Mouse (Mus musculus): ENCODE measurements around the gene Gramd4.

Gramd4 gene

DNA sequence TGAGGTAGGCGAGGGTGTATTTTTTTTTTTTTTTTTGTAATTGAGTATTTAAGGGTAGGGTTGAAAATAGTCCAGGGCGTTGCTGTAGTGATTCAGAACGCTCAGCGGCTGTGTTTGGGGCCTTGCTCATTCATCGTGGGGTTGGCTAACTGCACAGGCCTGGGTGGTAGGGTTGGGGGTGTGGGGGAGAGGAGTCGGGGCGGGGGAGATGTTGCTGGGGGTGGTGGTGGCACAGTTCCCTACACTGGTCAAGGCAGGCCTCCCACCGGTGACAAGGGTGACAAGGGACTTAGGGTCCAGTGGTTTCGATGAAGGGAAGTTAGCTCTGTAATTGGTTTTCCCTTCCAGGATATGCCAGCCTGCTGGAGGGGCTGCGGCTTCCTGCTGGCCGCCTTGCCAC lies 12.9 kb downstream of the Gramd4 start:
- no peak for DNase-seq (ENCODE audit: low spot score in 2 of 2)

DNA sequence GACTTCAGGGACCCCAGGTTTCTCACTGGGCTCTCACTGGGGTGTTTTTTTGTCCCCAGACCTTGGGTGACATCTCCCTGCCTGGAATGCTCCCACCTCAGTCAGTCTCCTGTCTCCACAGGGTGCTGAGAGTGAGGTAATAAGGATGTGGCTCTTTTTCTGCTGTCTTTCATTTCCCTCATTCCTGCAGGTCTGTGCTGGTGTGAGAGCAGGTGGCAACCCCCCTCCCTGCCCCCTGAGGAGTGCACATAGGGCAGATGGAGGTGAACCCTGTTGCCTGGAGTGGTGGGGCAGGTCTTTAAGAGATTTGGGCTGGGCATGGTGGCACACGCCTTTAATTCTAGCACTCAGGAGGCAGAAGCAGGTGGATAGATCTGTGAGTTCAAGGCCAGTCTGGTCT lies 13.7 kb downstream of the Gramd4 start:
- no peak for DNase-seq (ENCODE audit: low spot score in 2 of 2)

DNA sequence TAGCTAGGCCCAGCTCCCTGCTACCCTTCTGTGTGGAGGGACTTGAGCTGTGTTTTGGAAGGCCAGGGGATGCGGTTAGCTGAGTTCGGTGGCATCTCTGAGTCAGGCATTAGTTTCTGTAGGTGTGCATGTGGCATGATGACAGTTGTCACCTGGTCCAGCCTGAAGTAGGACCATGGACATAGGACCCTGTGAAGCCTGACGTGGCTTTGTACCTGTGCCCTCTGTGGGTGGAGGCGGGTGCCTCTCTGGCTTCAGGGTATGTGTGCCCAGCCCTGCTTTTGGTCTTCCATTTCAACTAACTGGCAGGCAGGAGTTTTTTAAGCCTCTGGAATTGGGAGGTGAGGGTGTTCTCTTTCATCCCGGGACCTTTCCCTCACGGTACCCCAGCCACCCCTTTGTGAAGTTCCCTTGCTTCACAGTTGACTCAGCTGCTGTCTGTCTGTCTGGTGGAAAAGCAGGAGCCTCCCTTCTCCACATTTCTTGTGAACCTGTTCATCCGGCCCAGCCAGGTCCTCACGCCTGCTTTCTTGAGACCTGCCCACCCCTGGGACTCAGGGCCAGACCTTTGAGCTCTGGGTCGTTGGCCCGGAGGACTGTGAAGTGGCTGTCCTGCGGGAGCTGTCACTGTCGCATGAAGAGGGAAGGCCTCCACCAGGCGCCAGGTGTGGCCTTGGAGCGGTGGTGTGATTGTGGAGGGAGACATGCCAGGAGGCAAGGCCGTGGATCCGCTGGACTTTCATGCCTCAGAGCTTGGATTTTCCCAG lies 16.9 kb downstream of the Gramd4 start:
- no peak for DNase-seq (ENCODE audit: low spot score in 2 of 2)

DNA sequence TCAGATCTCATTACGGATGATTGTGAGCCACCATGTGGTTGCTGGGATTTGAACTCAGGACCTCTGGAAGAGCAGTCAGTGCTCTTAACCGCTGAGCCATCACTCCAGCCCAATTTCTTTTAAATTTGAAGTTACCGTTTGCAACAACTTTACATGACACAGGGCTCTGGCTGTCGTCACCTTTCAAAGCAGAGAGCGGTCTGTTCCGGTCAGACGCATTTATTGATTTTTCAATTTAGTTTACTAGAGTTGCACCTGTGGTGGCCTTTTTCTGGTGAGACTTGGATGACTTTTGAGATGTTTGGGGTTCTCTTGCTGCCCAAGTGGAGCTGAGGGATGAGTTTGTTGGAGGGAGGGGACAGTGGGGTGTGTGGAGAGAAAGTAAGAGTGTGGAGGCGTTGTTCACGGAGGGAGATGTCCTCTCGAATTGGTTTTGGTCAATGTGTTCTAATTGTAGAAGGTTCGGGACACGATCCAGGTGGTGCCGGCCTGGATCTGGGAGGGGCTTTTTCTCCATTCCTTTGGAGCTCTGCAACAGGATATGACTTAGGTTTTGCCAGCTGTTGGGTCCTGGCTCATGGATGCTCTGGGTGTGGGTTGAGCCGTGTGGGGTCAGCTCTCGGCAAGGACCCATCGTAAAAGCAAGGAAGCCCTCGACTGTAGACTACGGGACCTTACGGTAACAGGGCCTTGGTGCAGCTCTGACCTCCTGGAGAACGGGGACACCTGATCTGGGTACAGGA lies 18.0 kb downstream of the Gramd4 start:
- DNase-seq (ENCODE audit: low spot score in 2 of 2): no peak

DNA sequence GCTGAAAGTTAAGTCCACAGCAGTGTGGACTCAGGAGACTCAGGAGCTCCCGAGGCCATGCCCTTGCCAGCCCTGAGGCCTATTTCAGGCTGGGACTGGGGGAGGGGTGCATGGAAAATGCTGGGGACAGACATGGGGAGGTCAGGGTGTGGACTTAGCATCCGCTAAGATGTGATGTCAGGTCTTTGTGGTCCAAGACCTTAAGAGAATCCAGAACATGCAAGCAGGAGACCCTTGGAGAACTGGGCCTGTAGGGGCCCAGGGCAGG lies 18.5 kb downstream of the Gramd4 start:
- DNase-seq (ENCODE audit: low spot score in 2 of 2): no peak

DNA sequence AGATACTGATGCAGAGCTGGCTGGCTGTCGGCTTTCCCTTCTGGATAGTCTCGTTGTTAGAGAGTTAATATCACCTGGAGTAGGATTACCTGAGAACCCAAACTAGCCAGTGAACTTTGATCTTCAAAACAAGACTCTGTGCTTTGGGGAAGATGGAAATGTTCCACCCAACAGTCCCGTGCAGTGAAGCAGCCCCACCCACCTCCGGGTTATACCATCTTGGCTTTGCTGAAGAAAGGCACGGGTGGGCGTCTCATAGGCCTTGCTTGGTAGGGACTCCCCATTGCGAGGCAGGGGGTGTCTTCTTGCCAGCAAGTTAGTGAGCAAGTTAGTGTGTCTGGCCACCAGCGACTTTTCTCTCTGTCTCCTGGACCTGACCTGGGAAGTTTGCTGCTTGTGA lies 18.9 kb downstream of the Gramd4 start:
- DNase-seq (ENCODE audit: low spot score in 2 of 2): no peak

DNA sequence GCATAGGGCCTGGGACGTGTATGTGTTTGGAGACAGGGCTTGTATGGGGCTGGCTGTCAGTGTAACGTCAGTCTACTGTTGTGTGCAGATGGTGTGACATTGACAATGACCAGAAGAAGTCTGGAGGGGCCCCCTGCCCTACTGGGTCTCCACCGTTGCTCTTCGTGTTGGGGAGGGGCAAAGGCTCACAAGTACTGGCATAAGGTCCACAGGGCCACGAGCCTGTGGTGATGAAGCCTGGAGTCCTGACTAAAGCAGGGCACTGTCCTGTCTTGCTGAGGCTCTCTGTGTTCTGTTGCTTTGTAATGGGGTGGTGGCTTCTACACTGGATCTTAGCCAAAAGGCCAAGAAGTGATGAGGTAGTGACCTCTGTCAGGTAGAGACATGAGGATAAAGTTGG lies 20.4 kb downstream of the Gramd4 start:
- DNase-seq (ENCODE audit: low spot score in 2 of 2): no peak

DNA sequence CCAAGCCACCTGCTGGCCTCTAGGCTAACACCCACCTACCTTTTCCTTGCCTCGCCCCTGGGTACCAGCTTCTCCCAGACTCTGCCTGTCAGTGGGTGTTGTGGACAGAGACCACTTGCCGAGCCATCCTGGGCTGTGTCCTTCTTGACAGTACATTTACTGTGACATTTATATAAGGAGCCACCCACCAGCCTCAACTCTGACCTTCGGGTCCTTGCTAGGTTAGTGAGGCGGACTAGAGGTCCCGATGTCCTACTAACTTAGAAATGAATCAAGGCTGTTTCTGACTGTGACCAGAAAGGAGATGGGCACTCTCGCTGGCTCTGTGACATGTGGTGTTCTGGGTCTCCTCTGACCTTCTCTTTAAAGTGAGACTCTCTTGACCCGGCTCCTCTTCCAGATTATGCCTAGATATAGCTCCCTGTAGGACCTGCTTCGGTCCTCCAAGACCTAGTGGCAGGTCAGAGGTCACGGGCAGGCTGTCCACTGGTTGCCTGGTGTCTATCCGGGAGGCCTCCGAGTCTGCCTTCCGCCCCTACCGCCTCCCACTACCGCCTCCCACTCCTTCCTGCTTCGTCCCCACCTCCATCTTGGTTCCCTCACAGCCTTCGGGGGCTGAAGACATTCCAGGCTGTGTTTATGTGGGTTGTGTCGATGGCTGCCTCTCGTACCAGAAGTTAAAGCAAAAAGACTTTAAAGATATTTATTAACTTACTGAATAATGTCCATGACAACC lies 21.2 kb downstream of the Gramd4 start:
- DNase-seq (ENCODE audit: low spot score in 2 of 2): no peak

DNA sequence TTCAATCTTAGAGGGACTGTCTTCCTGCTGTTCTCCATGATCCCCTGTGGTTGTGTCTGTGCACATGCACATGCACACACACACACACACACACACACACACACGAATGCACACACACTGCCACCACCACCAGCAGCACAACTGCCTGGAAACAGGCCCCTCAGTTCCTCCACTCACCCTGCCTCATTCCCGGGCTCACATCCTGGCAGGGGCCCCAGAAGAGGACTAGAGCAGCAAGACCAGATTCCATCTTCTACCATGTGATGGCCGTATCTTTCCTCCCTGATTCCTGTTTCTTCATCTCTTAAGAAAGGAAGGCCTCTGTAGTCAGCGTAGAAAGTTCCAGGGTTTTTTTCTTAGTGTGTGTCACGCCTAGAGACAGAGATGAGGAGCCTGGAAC lies 22.0 kb downstream of the Gramd4 start:
- DNase-seq (ENCODE audit: low spot score in 2 of 2): no peak

DNA sequence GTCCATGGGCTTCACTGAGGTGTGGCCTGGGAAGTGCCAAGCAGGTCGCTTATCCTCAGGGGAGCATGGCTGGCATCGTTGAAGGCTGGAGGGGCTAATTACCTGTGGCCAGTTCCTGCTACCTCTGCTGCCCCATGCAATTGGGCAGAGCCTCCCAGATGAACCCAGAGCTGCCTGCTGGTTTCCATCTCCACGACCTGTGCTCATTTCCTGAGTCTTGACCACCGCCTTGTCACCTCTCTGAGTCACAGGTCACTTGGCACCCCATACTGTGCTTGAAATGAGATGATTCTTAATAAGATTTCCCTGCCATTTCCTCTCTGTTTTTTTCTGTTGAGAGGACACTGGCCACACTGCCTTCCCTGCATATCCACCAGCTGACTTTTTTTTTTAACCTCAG lies 22.4 kb downstream of the Gramd4 start:
- no peak for DNase-seq (ENCODE audit: low spot score in 2 of 2)

DNA sequence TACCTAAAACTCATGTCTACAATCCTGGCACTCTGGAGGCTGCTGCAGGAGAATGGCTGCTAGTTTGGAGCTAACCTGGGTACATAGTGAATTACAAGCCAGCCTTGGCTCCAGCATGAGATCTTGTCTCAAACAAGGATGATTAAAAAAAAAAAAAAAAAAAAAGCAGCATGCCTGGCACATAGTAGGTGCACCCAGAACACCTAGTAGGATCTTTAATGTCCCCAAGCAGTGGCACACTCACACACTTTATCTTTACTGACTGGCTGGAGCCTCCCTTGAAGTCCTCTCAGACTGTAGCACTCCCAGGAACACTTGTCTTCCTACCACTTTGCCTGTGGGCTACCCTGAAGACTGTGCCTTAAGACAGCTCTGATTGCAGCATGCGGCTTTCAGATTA lies 22.9 kb downstream of the Gramd4 start:
- no peak for DNase-seq (ENCODE audit: low spot score in 2 of 2)

DNA sequence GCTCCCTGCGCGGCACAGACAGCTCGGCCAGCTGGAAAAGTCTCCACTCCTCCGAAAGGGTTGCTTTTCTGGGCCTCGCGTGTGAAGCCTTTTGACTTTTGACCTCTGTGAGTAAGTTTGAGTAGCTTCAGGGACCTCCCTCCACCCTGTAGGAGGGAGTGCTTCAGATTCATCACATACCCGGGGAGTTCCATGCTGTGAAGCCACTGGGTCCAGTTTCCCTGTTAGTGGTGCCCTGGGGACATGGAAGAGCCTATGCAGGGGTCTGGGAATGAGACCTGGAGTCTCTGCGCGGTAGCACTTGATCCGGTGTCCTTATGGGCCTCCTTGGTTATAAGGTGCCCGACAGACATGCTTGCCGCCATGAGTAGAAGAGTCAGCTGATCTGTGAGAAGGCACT lies 24.2 kb downstream of the Gramd4 start:
- DNase-seq (ENCODE audit: low spot score in 2 of 2): no peak

DNA sequence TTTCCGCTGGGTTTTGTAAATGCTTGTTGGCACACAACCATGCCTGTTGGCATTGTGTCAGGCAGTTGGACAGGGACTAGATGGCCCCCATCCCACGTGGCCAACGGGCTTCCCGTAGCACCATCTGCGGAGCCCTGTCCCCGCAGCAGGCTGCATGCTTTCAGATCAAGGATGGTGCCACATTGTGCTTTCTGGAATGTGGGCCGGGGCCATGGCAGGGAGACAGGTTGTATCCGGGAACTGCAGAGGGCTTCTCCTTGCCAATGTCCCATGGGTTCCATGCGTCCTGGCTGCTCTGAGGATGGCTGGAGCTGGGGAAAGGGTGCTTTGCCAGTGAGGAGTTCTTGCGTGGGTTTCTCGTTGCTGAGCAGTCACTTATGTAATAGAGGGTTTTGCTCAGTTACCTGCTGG lies 25.1 kb downstream of the Gramd4 start:
- DNase-seq (ENCODE audit: low spot score in 2 of 2): no peak

DNA sequence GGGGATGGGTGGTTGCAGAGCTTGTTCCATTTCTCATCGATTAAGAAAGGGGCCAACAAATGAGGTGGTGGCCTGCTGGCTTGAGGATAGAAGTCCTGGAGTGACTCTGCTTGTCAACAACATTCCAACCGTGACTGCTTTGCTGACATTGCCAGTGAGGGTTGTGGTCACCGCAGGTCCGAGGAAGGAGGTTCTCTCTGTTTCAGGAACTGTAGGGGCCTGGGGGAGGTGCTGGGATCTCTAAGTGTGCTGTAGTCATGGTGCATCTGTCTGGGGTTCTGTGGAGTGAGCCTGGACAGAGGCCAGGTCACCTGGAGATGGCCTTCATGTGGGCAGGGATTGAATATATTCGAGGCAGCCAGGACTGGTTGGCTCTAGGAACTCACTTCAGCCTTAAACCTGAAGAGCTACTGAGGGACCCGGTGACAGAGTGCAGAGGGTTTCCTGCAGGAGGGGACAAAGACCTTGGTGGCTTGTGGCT lies 25.8 kb downstream of the Gramd4 start:
- no peak for DNase-seq (ENCODE audit: low spot score in 2 of 2)

DNA sequence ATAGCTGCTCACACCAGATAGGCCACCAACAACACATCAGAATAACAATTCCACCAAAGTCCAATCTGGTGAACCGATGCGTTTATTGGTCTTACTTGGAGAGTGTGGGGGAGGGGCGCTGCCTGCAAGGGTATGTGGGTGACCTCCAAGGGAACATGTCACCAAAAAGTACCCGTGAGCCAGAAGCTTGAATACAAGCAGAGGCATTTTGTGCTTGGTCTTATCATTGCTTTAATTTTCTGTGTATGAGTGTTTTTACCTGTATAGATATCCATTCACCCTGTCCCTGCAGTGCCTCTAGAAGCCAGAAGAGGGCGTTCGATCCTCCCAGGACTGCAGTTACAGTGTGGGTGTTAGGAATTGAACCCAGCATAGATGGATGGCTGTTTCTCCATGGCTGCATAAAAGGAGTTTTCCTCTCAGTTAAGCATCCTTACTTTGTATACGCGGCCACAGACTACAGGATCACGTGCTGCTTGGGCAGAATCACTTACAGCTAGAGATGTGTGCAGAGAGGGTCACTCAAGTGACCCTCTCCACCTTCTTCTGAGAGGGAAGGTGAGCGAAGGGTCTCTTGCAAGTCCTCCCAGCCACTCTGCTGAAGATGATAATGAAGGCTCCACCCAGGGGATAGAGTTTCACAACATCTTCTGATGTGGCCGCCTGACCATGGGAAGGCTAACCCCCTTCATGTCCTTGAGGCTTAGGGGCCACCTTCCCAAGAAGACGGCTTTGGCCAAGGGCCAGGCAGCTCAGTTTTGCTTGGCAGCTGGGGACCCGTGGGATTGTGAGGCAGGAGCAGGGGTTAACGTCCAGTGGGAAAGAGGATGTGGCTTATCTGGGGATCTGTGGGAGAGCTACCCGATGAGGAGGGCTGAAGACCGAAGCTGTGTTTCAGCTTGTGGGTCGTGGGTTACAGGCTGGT lies 28.1 kb downstream of the Gramd4 start:
- peak in 1 of 2 experiments; percentile 39 for DNase-seq (ENCODE audit: low spot score in 2 of 2)

DNA sequence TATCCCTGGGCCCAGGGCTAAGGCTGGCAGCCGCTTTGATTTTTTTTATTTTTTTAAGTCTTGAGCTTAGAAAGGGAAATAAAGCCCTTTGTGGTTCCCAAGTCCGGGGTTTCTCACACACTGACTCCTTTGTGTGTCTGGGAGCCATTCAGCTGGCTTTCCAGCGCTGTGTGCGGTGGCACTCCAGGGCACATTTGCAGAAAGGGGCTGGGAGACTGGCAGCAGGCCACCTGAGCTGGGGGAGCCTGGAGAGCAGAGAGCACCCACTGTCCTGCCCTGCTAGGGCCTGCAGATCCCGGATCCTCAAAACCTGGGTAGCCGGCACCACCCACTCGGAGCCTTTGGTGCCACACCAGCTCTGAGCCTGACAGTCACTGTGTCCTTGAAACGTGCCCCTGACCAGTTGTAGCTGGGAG lies 28.8 kb downstream of the Gramd4 start:
- DNase-seq (ENCODE audit: low spot score in 2 of 2): no peak

DNA sequence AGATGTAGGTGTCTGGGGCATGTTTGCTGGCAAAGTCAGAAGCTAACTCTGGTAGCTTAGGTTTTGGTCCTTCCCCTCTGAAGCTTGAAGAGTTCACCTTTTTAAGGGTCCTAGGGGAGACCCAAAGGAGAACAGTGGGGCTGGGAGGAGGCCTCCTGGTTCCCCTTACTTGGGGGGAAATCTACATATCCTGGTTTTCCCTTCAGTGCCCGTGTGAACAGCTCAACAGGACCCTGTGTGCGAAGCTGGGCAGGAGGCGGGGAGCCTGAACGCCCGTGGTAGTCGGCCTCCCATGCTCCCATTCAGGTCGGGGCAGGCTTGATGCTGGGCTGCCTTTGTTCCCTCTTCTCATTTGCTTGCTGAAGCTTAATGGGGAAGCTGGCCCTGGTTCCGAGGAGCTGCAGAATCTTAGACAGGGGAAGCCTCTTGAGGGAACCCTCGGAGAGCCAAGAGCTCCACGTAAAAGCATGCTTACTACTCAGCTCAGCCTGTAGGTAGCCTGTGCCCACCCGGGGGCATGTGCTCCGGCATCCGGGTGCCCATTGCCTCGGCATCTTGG lies 30.2 kb downstream of the Gramd4 start:
- no peak for DNase-seq (ENCODE audit: low spot score in 2 of 2)

DNA sequence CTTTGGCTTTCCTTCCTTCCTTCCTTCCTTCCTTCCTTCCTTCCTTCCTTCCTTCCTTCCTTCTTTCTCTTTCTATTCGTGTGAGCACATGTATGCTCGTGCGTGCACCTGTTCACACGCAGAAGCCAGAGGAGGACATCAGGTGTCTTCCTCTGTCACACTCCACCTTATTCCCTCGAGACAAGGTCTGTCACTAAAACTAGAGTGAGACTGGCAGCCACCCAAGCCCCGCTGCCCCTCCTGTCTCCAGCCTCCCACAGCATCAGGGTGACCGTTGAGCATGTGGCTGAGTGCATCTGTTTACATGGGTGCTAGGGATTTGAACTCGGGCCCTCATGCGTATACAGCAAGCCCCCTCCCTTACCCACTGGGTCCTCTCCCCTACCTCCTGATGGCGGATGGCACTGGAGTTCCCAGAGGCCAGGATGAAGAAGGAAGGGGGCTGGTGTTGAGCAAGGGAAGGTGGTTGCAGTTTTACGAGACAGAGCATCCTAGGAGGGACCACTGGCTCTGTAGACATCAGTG lies 30.8 kb downstream of the Gramd4 start:
- DNase-seq (ENCODE audit: low spot score in 2 of 2): no peak

DNA sequence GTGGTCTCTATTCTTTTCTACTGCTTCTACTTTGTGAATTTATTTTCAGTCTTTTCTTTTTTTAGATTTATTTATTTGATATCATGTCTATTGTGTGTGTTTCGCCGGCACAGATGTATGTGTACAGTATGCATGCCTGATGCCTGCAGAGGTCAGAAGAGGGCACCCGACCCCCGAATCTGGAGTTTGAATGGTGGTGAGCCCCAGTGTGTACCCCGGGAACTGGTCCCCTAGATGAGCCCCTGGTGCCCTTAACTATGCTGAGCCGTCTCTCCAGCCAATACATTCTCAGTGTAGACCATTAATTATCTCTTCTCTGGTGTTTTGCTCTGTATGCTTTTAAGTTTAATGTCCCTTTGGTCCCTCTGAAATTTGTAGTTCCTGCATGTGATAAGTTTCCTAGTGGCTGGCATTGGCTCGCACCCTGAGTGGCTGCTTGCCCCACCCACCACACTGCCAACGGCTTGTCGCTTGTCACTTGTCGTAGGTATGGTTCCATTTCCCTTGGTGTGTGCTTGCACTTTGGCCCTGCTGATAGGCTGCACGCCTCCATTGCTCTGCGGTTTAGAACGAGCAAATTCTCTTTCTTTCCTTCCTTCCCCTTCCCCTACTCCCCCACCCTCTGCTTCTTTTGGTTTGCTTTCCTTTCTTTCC lies 31.7 kb downstream of the Gramd4 start:
- no peak for DNase-seq (ENCODE audit: low spot score in 2 of 2)

DNA sequence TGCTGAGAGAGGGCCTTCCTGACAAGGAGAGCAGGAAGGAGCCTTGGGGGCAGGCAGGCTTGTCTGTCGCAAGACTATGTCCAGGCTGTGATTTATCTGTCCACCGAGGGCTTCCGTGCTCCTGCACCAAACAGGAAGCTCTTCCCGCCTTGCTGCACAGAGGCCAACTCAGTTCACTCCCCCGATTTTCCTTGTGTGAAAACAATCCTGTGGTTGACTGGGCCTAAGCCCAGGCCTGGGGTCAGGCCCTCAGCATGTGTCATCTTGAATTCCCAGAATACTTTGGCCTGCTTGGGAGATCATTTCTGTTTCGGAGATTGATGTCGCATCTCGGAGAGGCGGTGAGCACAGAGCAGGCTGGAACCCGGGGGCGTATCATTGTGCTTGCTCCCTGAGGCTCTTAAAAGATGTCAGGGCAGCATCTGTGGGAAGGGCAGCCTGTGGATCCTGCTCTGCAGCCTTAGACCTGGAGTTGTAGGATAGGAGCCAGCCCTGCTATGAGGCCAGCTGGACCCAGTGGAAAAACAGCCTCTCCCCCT lies 32.6 kb downstream of the Gramd4 start:
- no peak for DNase-seq (ENCODE audit: low spot score in 2 of 2)

Measured in cerebellum, postnatal 4 days (tissue).